Mouse (Mus musculus): ENCODE results near the gene Ttc7b.

Ttc7b gene

GRCm38 (mm10) chr12:100447161-100447560, 73.5 kb downstream of the Ttc7b start:
- no peak for DNase-seq (ENCODE audit: low spot score)

- no peak for DNase-seq (ENCODE audit: low spot score)
Measured at GRCm38 (mm10) chr12:100445686-100446085, 74.9 kb downstream of the Ttc7b start.

GRCm38 (mm10) chr12:100445271-100445670, 75.4 kb downstream of the Ttc7b start:
- DNase-seq (ENCODE audit: low spot score), result no peak

GRCm38 (mm10) chr12:100444671-100445165, 75.9 kb downstream of the Ttc7b start:
- DNase-seq (ENCODE audit: low spot score), result no peak

- DNase-seq (ENCODE audit: low spot score), result no peak
Measured at GRCm38 (mm10) chr12:100443452-100443851, 77.2 kb downstream of the Ttc7b start.

- DNase-seq (ENCODE audit: low spot score), result no peak
Measured at GRCm38 (mm10) chr12:100441609-100442008, 79.0 kb downstream of the Ttc7b start.

GRCm38 (mm10) chr12:100439883-100440282, 80.7 kb downstream of the Ttc7b start:
- no peak for DNase-seq (ENCODE audit: low spot score)

- no peak for DNase-seq (ENCODE audit: low spot score)
Measured at GRCm38 (mm10) chr12:100439145-100439755, 81.4 kb downstream of the Ttc7b start.

- no peak for DNase-seq (ENCODE audit: low spot score)
Measured at GRCm38 (mm10) chr12:100438509-100438908, 82.1 kb downstream of the Ttc7b start.

- DNase-seq (ENCODE audit: low spot score), result no peak
Measured at GRCm38 (mm10) chr12:100437862-100438261, 82.8 kb downstream of the Ttc7b start.

- no peak for DNase-seq (ENCODE audit: low spot score)
Measured at GRCm38 (mm10) chr12:100435763-100436162, 84.9 kb downstream of the Ttc7b start.

- DNase-seq (ENCODE audit: low spot score), result no peak
Measured at GRCm38 (mm10) chr12:100431830-100432229, 88.8 kb downstream of the Ttc7b start.

- DNase-seq (ENCODE audit: low spot score), result no peak
Measured at GRCm38 (mm10) chr12:100429414-100430114, 91.1 kb downstream of the Ttc7b start.

GRCm38 (mm10) chr12:100428183-100428582, 92.4 kb downstream of the Ttc7b start:
- no peak for DNase-seq (ENCODE audit: low spot score)

- no peak for DNase-seq (ENCODE audit: low spot score)
Measured at GRCm38 (mm10) chr12:100426212-100426611, 94.4 kb downstream of the Ttc7b start.

GRCm38 (mm10) chr12:100425028-100425427, 95.6 kb downstream of the Ttc7b start:
- DNase-seq (ENCODE audit: low spot score), result no peak

- no peak for DNase-seq (ENCODE audit: low spot score)
Measured at GRCm38 (mm10) chr12:100422286-100422820, 98.3 kb downstream of the Ttc7b start.

GRCm38 (mm10) chr12:100421538-100421937, 99.1 kb downstream of the Ttc7b start:
- no peak for DNase-seq (ENCODE audit: low spot score)

GRCm38 (mm10) chr12:100420903-100421302, 99.7 kb downstream of the Ttc7b start:
- DNase-seq (ENCODE audit: low spot score), result no peak

- no peak for DNase-seq (ENCODE audit: low spot score)
Measured at GRCm38 (mm10) chr12:100419946-100420874, 100.4 kb downstream of the Ttc7b start.

- DNase-seq (ENCODE audit: low spot score), result no peak
Measured at GRCm38 (mm10) chr12:100415802-100416201, 104.8 kb downstream of the Ttc7b start.

GRCm38 (mm10) chr12:100414717-100415398, 105.8 kb downstream of the Ttc7b start:
- no peak for DNase-seq (ENCODE audit: low spot score)
